Mouse (Mus musculus): Measurements from ENCODE around the gene Ooep. TPM values are rescaled to one million over a fixed set of nuclear protein-coding genes. Genes with fewer than 3 reads are reported as not detected.
"Not testable (repeated sequence)": the region's sequence is repeated elsewhere in the genome, so short reads cannot be mapped to it uniquely, and the experiment has no call there.

Ooep gene
- total RNA-seq, 1 experiment = 31.2 TPM

DNA sequence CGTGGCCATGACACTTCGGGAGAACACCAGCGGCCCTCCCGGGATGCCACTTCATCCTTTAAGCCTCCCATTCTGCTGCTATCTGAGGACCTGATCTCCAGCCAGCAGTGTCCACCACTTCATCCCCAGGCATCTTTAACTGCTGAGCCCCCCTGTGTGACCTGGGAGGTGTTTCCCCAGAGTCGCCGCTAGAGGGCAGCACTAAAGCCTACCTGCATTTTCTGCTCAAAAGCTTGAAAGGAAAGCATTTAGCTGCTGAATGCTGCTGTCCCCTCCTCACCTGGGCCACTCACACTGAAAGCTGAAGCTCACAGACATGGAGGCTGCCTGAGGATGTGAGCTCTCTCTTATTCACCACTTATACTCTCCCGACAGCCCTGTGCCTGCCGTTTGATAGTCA lies 38.2 kb downstream of the Ooep start:
- H3K9me3 ChIP-seq (ENCODE audit: control insufficient read depth, insufficient read depth, low read depth, low read length); H3K4me3 ChIP-seq (ENCODE audit: insufficient read depth in 1 of 2, low read depth in 1 of 2, low read length in 2 of 2, poor library complexity in 1 of 2, severe bottlenecking in 1 of 2); H3K36me3 ChIP-seq (ENCODE audit: control insufficient read depth, insufficient read depth, low read length, poor library complexity, severe bottlenecking); H3K27ac ChIP-seq (ENCODE audit: insufficient read depth, low read depth, low read length, poor library complexity, severe bottlenecking); H3K4me1 ChIP-seq (ENCODE audit: control insufficient read depth in 2 of 2, insufficient read depth in 2 of 2, low read length in 2 of 2, poor library complexity in 1 of 2); H3K9ac ChIP-seq (ENCODE audit: insufficient read depth, low read depth, low read length, poor library complexity, severe bottlenecking); in situ Hi-C loops (cut with MboI; ENCODE audit: low sequenced_read_pairs in 2 of 2, unreplicated experiment in 2 of 2): not testable (repeated sequence)
- TF ChIP-seq ZC3H11A (IDR thresholded peaks at IDR 0.05; ENCODE audit: borderline replicate concordance, low read depth, low read length) = peak; percentile 28; the same call in 1 of the 2 replicates
- DNase-seq (ENCODE audit: low read depth, low spot score) = peak; percentile 56

DNA sequence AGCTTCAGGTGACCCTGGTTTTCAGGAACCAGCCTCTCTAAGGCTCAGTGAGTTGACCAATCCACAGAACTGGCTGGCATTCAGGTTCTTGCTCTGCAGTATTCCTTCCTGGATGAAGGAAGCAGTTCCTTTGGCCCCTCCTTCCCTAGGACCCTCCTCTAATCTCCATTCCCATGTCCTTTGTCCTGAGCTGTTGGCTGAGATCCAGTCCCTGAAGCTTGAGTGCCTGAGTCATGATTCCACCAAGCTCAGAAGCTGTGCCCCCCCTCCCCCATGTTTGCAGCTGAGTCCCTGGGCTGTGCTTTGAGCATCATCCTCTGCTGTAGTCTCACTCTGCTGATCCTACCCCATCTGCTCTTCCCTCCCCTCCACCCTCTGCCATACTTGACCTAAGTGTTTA lies 41.5 kb downstream of the Ooep start:
- H3K9ac ChIP-seq (ENCODE audit: insufficient read depth, low read depth, low read length, poor library complexity, severe bottlenecking); H3K36me3 ChIP-seq (ENCODE audit: control insufficient read depth, insufficient read depth, low read length, poor library complexity, severe bottlenecking); H3K4me3 ChIP-seq (ENCODE audit: insufficient read depth in 1 of 2, low read depth in 1 of 2, low read length in 2 of 2, poor library complexity in 1 of 2, severe bottlenecking in 1 of 2); H3K27ac ChIP-seq (ENCODE audit: insufficient read depth, low read depth, low read length, poor library complexity, severe bottlenecking); H3K9me3 ChIP-seq (ENCODE audit: control insufficient read depth, insufficient read depth, low read depth, low read length); H3K4me1 ChIP-seq (ENCODE audit: control insufficient read depth in 2 of 2, insufficient read depth in 2 of 2, low read length in 2 of 2, poor library complexity in 1 of 2); DNase-seq (ENCODE audit: low read depth, low spot score); in situ Hi-C loops (cut with MboI; ENCODE audit: low sequenced_read_pairs in 2 of 2, unreplicated experiment in 2 of 2): not testable (repeated sequence)

DNA sequence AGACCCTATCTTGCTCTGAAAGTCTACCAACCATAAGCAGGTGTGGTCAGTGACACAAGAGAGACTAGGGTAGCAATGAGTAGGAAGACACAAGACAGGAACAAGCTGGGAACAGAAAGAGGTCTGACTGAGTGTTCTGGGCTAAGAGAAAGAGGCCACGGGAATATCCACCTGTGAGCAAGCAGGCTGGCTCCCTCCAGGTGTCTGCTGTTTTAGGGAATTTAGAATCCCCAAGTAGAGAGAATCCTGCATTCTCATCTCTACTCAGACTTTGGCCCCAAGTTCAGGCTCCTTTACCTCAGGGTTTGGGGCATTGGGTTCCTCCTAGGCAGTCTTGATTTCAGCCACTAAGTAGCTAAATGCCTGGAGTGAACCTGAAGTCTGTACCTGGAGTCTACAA lies 51.2 kb downstream of the Ooep start, which contains the start of gene Omt2b:
Gene Omt2b (plus strand): TSS at position 301 of the 400 bp plus-strand sequence.
- DNase-seq (ENCODE audit: low read depth, low spot score); in situ Hi-C loops (cut with MboI; ENCODE audit: low sequenced_read_pairs in 2 of 2, unreplicated experiment in 2 of 2); H3K9ac ChIP-seq (ENCODE audit: insufficient read depth, low read depth, low read length, poor library complexity, severe bottlenecking); H3K27ac ChIP-seq (ENCODE audit: insufficient read depth, low read depth, low read length, poor library complexity, severe bottlenecking); H3K36me3 ChIP-seq (ENCODE audit: control insufficient read depth, insufficient read depth, low read length, poor library complexity, severe bottlenecking); H3K4me3 ChIP-seq (ENCODE audit: insufficient read depth in 1 of 2, low read depth in 1 of 2, low read length in 2 of 2, poor library complexity in 1 of 2, severe bottlenecking in 1 of 2); H3K9me3 ChIP-seq (ENCODE audit: control insufficient read depth, insufficient read depth, low read depth, low read length); H3K4me1 ChIP-seq (ENCODE audit: control insufficient read depth in 2 of 2, insufficient read depth in 2 of 2, low read length in 2 of 2, poor library complexity in 1 of 2): not testable (repeated sequence)

Other genes starting within 250 kb of the Ooep start
- gene Gsta4, start 196.0 kb downstream of the Ooep start, total RNA-seq (2012; rRNA removed) = 265 and 309 TPM in 2 replicates
- not detected in 2 replicates for gene Gsta1, start 148.1 kb downstream of the Ooep start, total RNA-seq (2012; rRNA removed)
- not detected in 2 replicates for gene Gm3776, start 121.6 kb downstream of the Ooep start, total RNA-seq (2012; rRNA removed)
- gene Gm10639, start 88.8 kb downstream of the Ooep start, total RNA-seq (2012; rRNA removed) = not detected in 2 replicates
- gene Omt2a, start 63.9 kb downstream of the Ooep start, total RNA-seq (2012; rRNA removed) = 0.31 TPM in 1 of 2 replicates, not detected in the other
- not detected in 2 replicates for gene Omt2b, start 51.1 kb downstream of the Ooep start, total RNA-seq (2012; rRNA removed)
- gene Gsta2, start 22.9 kb downstream of the Ooep start, total RNA-seq (2012; rRNA removed) = not detected in 2 replicates
- 2,580 and 3,190 TPM in 2 replicates for gene Dppa5a, start 10.5 kb downstream of the Ooep start, total RNA-seq (2012; rRNA removed)
- gene Ddx43, start 17.1 kb upstream of the Ooep start, total RNA-seq (2012; rRNA removed) = 4.3 and 5.0 TPM in 2 replicates
- 0.90 and 1.7 TPM in 2 replicates for gene Cgas, start 64.5 kb upstream of the Ooep start, total RNA-seq (2012; rRNA removed)
- 31.3 and 44.8 TPM in 2 replicates for gene Mto1, start 69.5 kb upstream of the Ooep start, total RNA-seq (2012; rRNA removed)
- 0.45 and 1.6 TPM in 2 replicates for gene Gm17324, start 70.1 kb upstream of the Ooep start, total RNA-seq (2012; rRNA removed)
- 10,022 and 10,869 TPM in 2 replicates for gene Eef1a1, start 110.4 kb upstream of the Ooep start, total RNA-seq (2012; rRNA removed)
- gene Slc17a5, start 209.3 kb upstream of the Ooep start, total RNA-seq (2012; rRNA removed) = 7.6 and 10.0 TPM in 2 replicates
- 6.4 and 7.3 TPM in 2 replicates for gene Cd109, start 236.8 kb upstream of the Ooep start, total RNA-seq (2012; rRNA removed)